Mouse (Mus musculus): ENCODE data around the gene Ror2.

Gene Ror2

DNA sequence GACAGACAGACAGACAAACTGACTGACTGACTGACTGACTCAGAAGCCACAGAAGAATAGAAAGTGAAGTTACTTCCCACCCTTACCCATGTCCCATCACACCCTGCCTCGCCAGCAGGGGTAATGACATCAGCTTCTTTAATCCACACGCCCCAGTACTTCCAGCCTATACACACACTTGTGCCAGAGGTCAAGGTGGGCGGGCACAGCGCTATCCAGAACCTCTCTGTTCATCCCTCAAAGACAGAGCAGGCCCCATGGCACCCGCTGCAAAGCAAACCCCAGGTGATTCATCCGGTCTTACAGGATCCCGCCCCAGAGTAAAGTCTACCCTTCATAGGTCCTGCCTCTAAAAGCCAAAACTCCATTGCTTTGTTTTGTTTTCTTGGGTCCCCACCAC, 53.5 kb downstream of the Ror2 start:
- DNase-seq: no peak

DNA sequence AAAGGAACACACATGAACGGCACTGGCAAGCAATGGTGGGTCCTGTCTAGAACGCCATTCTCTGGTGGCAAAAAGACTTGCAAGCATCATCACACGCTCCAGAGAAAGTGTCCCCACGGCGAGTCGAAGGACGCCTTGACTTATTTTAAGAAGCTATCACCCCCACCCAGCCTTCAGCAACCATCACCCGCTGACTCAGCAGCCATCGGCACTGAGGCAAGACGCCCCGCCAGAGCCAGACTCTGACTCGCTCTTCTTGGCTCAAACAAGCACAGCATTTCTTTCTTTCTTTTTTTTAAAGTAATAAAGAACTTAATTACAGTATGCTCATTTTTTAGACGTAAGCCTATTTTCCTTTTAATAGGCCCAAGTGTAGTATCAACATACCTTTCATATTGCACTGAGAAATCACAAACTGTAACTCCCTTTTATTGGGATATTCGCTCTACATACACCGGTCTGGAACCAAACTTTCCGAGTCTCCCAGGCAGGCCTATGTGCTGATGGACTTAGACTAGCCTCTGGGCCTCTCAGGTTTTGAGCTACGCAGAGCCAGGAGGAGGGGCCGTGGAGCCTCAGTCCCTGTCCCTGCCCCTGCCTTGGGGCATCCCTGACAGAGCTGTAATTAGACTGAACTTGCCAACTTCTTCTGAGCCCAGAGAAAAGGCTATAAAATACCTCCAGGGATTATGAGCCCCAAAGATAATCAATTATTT, 55.3 kb downstream of the Ror2 start:
- no peak for DNase-seq

DNA sequence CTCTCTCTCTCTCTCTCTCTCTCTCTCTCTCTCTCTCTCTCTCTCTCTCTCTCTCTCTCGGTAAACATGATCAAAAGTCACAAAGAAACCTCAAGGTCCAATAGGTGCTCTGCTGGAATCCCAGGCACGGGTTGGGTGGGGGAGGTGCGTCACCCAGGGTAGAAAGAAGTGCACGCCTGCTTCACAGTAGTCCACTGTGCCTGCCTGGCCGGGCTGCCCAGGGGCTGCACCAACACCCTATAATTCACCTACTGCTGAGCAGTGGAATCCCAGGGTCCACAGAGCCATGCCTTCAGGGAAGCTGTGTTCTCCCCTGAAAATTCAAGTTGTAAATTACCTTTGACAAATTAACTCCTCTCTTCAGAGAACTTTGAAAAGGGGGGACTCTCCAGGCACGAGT, 58.9 kb downstream of the Ror2 start:
- DNase-seq: no peak

GRCm38 (mm10) chr13:53226461-53226860, 59.5 kb downstream of the Ror2 start:
- DNase-seq: no peak

DNA sequence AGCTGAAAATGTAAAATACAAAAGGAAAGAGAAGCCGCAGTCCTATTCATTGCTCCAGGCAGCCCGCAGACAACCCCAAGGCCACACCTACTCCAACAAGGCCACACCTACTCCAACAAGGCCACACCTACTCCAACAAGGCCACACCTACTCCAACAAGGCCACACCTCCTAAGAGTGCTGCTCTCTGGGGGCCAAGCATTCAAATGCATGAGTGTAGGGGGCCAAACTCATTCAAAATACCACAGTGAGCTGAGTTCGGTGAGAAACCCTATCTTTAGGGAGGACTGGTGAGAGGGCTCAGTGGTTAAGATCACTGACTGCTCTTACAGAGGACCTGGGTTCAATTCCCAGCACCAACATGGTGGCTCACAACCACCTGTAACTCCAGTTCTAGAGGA, 60.0 kb downstream of the Ror2 start:
- DNase-seq: no peak

GRCm38 (mm10) chr13:53221176-53221575, 64.7 kb downstream of the Ror2 start:
- no peak for DNase-seq

GRCm38 (mm10) chr13:53219889-53220288, 66.0 kb downstream of the Ror2 start:
- no peak for DNase-seq

GRCm38 (mm10) chr13:53219391-53219790, 66.5 kb downstream of the Ror2 start:
- no peak for DNase-seq

- no peak for DNase-seq
Observed at GRCm38 (mm10) chr13:53217396-53217975, 68.4 kb downstream of the Ror2 start.

DNA sequence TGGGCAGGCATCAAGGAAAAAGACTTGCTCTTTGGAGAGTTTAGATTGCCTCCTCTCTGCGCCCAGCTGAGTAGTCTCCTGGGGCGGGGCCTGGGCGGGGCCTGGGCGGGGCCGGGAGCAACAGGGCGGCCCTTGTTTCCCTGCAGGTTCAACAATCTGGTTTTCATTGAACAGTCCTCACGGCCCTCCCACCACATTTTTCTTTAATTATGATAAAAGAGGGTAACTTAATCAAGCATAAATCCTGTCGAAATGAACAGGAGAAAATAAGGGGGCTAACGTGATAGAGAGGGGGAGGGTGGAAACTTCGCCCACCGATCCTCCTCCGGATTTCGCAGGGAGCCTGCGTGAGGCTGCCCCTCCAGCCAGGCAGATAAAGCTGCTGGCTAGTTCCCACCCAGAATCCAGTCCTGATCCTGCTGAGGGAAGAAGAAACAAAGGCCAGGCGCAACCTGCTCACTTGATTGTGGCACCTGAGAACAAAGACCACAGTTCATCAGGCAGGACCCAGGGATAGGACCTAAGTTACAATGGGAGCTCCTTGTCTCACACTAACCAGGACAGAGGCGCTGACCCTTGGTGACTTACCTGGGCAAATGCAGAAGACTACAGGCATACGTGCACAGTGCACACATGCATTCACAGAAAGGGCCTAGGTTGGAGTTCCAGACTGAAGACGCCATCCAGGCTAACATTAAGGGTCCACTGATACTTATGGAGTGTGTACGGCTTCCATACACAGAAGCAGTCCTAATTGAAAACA, 73.8 kb downstream of the Ror2 start:
- DNase-seq: no peak

GRCm38 (mm10) chr13:53208556-53208955, 77.4 kb downstream of the Ror2 start:
- no peak for DNase-seq

DNA sequence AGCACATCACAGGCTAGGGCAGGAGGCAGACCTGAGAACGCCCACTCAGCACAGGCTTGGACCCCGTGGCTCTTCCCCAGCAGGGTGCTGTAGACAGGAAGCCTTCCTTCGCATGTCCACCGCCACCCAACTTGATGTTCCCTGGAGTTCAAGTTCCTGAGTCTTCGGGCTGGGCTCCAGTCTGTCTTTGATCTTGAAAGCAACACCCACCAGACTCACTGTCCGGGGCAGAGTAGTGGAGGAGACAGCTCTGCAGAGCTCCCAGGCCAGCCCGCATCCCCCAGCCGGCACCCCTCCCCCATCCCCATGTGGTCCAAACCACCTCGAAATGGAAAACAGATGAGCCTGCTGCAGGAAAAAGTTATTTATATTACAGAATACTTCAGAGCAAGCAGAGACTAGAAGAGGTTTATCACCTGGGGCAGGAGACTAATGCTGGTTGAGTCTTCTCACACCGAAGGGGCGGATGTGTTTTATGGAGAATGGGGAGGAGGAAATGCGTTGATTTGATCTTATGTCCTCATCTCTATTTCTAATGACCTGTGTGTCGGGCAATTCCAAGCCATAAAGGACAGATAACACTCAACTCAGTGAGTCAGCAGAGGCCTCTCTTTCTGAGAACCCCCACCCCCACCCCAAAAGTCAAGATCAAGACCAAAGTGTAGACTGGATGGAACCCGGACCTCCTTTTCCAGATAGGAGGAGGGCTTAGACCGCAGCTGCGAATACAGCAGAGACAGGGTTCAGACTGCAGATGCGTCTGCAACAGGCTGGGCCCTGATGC, 80.6 kb downstream of the Ror2 start:
- no peak for DNase-seq

GRCm38 (mm10) chr13:53202439-53202830, 83.5 kb downstream of the Ror2 start:
- no peak for DNase-seq

GRCm38 (mm10) chr13:53201628-53202438, 84.1 kb downstream of the Ror2 start:
- no peak for DNase-seq

- no peak for DNase-seq
Observed at GRCm38 (mm10) chr13:53200121-53200520, 85.8 kb downstream of the Ror2 start.

DNA sequence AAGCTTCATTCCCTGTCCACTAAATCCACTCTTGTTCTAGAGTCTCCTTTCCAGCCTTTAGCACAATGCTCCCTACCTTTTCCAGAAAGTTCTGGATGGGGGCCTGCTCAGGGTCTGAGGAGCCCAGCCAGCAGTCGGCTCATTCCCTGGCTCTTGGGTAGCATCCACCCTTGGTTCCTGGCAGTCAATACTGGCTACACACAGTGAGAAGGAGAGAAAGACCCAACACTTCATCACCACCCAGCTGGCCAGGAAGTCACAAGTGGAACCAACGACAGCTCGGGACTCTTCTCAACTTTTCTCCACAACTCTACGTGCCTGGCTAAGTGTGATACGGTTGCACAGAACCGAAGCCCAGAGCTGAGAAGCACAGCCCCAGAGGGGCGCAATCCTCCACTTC, 86.7 kb downstream of the Ror2 start:
- DNase-seq: no peak

- DNase-seq: no peak
Observed at GRCm38 (mm10) chr13:53196690-53197089, 89.2 kb downstream of the Ror2 start.

DNA sequence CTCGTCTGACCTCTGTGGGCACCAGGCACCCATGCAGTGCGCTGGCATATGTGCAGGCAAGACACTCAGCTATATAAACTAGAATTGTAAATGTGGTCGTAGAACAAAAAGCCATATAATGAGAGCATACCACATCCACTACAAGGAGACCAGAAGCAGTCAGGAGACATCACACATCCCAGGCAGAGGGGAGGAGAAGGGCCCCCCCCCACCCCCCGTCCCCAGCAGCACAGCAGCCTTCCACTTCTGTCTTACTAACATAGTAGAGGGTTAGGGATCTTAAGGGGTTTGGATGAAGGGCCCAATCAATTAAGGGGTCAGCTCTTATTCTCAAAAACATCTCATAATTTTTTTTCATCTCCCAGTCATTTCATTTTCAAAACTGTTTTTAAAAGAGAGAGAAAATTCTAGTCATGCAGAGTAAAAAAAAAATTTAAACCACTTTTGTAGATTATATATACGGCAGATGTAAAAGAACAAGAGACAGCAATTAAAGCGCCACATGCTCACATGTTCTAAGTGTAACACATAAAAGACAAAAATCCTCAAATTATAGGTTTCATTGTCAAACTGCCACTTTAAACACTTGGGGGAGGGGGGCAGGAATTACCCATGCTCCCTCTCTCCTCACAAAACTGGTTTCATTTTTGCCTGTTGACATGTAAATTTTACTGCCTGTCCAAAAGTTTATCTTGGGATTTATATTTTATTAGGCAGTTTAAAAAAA, 89.8 kb downstream of the Ror2 start:
- DNase-seq: no peak

- DNase-seq: no peak
Observed at GRCm38 (mm10) chr13:53194306-53194705, 91.6 kb downstream of the Ror2 start.

GRCm38 (mm10) chr13:53193713-53194112, 92.2 kb downstream of the Ror2 start:
- no peak for DNase-seq

- DNase-seq: no peak
Observed at GRCm38 (mm10) chr13:53192286-53192685, 93.6 kb downstream of the Ror2 start.

DNA sequence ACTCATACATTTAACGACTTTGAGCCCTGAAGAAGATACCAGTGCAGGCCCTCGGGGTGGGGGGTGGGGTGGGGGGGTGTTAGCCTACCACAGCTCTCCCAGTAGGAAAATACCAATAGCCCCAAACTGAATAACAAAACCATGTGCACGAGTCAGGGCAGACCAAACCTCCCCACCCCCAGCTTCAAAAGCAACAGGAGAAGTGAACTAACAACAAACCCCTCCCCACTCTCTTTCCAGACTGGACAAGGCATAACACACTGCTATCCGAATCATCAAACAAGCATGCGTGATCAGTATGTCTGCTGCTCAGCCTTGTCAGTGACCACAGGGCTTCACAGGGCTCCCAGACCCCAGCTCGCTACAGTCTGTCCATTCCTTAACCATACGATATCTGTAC, 94.3 kb downstream of the Ror2 start:
- DNase-seq: no peak

Data from thymus, postnatal 25 days (tissue).